Mouse (Mus musculus): ENCODE data around the gene Sel1l3. TPM values are rescaled to one million over a fixed set of nuclear protein-coding genes. Genes with fewer than 3 reads are reported as not detected.

The Sel1l3 gene
- total RNA-seq (2023) = not detected in 2 replicates

DNA sequence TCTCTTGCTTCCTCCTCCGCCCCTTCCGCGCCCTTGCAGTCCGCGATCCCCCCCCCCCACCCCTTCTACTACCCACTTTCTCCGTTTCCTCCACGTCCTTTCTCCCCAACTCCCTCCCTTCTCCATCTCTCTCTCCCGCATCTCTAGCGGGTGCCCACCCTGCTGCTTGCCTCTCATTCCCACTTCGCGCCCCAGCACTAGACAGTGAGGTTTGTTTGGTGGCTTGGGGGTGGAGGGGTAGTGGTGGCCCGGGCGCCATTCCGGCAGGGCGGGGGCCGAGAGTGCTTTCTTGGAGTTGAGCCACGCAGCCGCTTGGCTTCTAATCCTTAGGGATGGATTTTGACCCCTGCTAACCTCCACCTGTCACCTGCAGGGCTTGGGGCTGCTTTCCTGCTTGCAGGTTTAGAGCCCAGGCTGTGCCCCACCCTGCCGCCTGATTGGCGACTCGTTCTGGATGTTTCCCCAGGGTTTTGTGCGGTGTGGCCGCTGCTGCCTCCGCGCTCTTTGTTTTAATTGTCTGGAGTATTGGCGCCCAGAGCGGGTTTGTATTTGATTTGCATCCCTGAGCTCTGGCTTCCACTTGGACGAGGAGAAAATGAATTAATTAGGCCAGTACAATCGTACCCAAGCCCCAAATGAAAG is at the start of gene Sel1l3:
Gene Sel1l3 (minus strand): TSS at position 217 of the 642 bp plus-strand sequence.

Other genes with a start within 250 kb of the Sel1l3 start
- not detected in 2 replicates for gene Slc34a2, start 175.8 kb downstream of the Sel1l3 start, total RNA-seq (2023)
- 26.5 and 30.3 TPM in 2 replicates for gene Smim20, start 53.2 kb upstream of the Sel1l3 start, total RNA-seq (2023)

All from neutrophil, adult 65 days (primary cell).